Mouse (Mus musculus): ENCODE measurements around the gene Spink8. TPM values are rescaled to one million over a fixed set of nuclear protein-coding genes. Genes with fewer than 3 reads are reported as not detected.

Gene Spink8
- polyA plus RNA-seq, 1 experiment = not detected

DNA sequence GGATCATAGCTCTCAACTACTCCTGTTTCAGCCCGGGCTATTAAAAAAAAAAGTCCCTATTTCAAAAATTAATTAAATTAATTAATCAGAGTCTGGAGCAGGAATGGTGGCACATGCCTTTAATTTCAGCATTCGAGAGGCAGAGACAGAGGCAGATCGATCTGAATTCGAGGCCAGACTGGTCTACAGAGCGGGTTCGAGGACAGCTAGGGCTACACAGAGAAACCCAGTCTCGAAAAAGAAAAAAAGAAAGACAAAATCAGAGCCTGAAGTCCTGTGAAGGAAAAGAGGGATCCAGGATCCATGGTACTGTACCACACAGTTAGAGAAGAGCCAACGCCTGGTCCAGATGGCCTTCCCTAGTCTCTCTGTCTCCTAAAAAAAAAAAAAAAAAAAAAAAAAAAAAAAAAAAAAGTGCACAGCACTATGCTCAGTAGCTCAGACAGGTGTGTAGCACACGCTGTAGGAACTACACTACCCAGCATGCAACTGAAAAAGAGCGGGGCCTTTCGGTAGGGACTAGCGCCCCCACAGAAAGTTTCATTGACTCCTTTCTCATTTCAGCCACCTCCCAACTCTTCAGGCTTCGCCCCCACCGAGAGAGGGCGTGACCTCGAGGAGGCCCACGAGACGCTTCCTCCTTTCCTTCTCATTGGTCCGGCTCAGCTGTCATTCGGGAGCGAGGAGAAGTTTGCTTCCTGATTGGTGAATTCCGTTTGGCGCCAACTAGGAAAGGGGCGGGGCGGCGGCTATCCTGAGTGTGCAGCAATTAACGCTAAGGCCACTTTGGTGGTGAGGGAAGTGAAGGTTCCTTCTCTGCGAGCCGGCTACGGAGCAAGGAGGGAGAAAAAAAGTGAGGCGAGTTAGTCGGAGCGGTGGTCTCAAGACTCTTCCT, 63.0 kb downstream of the Spink8 start, which contains the start of gene Cdc25a:
Cdc25a (plus strand) TSS at position 783 of the 895 bp plus-strand sequence.
- Histone ChIP-seq H3ac (ENCODE audit: control insufficient read depth, insufficient read length) (peak within 1 kb of the TSS; percentile 58), H3K4me2 (ENCODE audit: low read depth) (peak within 1 kb of the TSS; percentile 90), H3K4me3 (peak within 1 kb of the TSS; percentile 85), H3K79me2 (ENCODE audit: control insufficient read depth, insufficient read depth) (peaks cover 35% of the 10 kb centered on the region), H3K36me3 (ENCODE audit: control insufficient read depth, insufficient read depth) (peaks cover 15% of the 10 kb centered on the region), H3K27me3 (ENCODE audit: control insufficient read depth, insufficient read depth, insufficient read length) (no peaks in the 10 kb centered on the region)
- TF ChIP-seq POLR2AphosphoS2 (IDR thresholded peaks at IDR 0.05; ENCODE audit: insufficient read length, low read depth) (no peak), USF1 (IDR thresholded peaks at IDR 0.05; ENCODE audit: low read depth) (peak; percentile 72), E2F4 (IDR thresholded peaks at IDR 0.05; ENCODE audit: insufficient read depth) (peak; percentile 88), POLR2A (IDR thresholded peaks at IDR 0.05; ENCODE audit: insufficient read length, low read depth) (peak; percentile 31)

DNA sequence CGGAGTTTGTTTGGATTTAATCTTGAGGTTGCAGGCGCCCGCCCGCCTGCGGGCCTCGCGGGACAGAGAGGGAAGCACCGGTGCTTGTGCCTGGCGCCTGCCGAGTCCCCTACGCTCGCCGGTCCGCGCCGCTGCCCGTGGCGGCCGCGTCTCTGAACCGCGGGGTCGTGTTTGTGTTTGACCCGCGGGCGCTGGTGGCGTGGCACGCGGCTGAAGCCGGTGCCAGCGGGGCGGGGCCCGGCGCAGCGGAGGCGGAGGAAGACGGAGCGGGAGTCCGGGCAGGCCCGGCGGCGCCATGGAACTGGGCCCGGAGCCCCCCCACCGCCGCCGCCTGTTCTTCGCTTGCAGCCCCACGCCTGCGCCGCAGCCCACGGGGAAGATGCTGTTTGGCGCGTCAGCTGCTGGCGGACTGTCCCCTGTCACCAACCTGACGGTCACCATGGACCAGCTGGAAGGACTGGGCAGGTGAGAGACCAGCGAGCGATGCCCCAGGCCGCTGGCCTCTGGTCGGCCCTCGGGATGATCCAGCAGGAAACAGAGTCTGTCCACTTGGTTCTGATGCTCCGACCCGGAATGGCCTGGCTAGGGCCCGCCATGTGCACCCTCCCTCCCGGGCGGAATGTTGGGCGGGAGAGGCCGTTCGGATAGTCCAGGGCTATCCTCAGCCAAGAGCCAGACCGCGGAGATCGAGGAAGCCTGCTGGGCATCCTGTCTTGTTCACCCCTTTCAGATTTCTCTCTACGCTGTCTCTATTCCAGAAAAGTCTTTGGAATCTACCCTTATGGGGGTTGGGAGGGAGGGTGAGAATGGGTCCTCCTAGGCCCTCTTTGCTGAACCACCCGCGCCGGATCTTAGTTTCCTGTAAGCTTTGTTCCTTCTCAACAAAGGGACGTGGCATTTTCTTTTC, 63.9 kb downstream of the Spink8 start:
- Histone ChIP-seq H3K36me3 (ENCODE audit: control insufficient read depth, insufficient read depth) (peaks cover 23% of the 10 kb centered on the region), H3K4me2 (ENCODE audit: low read depth) (peak overlapping the region; percentile 90), H3K27me3 (ENCODE audit: control insufficient read depth, insufficient read depth, insufficient read length) (no peaks in the 10 kb centered on the region), H3K4me3 (peak overlapping the region; percentile 85), H3ac (ENCODE audit: control insufficient read depth, insufficient read length) (peak overlapping the region; percentile 58), H3K79me2 (ENCODE audit: control insufficient read depth, insufficient read depth) (peaks cover 35% of the 10 kb centered on the region)
- TF ChIP-seq POLR2A (IDR thresholded peaks at IDR 0.05; ENCODE audit: insufficient read length, low read depth) = peak; percentile 54
- TF ChIP-seq SRF (IDR thresholded peaks at IDR 0.05; ENCODE audit: control insufficient read depth, insufficient read length, low read depth) = no peak
- no peak for TF ChIP-seq CEBPB (IDR thresholded peaks at IDR 0.05; ENCODE audit: insufficient read depth, poor library complexity, severe bottlenecking)
- TF ChIP-seq TCF3 (IDR thresholded peaks at IDR 0.05; ENCODE audit: insufficient read length, low read depth) = no peak
- TF ChIP-seq USF1 (IDR thresholded peaks at IDR 0.05; ENCODE audit: low read depth) = no peak
- TF ChIP-seq REST (IDR thresholded peaks at IDR 0.05; ENCODE audit: insufficient read depth, insufficient read length) = no peak
- no peak for TF ChIP-seq TCF12 (IDR thresholded peaks at IDR 0.05; ENCODE audit: insufficient read depth, poor library complexity, severe bottlenecking)
- no peak for TF ChIP-seq MAX (IDR thresholded peaks at IDR 0.05; ENCODE audit: low read depth)
- TF ChIP-seq E2F4 (IDR thresholded peaks at IDR 0.05; ENCODE audit: insufficient read depth) = no peak
- TF ChIP-seq MYOD1 (IDR thresholded peaks at IDR 0.05; ENCODE audit: control insufficient read depth in 1 of 3, insufficient read length in 2 of 3, low read depth in 2 of 3) = peak in 1 of 3 experiments; percentile 40
- peak; percentile 34 for TF ChIP-seq POLR2AphosphoS2 (IDR thresholded peaks at IDR 0.05; ENCODE audit: insufficient read length, low read depth)
- TF ChIP-seq MYOG (IDR thresholded peaks at IDR 0.05; ENCODE audit: control insufficient read depth in 1 of 3, insufficient read depth in 1 of 3, insufficient read length in 2 of 3, low read depth in 2 of 3) = peak in 1 of 3 experiments; percentile 31

Other genes with a start within 250 kb of the Spink8 start
- gene Fbxw15, start 244.0 kb upstream of the Spink8 start, polyA plus RNA-seq (2012; fragmentation: generic; extraction: Trizol) = not detected
- gene Fbxw24, start 186.2 kb upstream of the Spink8 start, polyA plus RNA-seq (2012; fragmentation: generic; extraction: Trizol) = not detected
- not detected for gene Fbxw25, start 147.6 kb upstream of the Spink8 start, polyA plus RNA-seq (2012; fragmentation: generic; extraction: Trizol)
- not detected for gene Fbxw18, start 109.6 kb upstream of the Spink8 start, polyA plus RNA-seq (2012; fragmentation: generic; extraction: Trizol)
- gene Fbxw26, start 66.2 kb upstream of the Spink8 start, polyA plus RNA-seq (2012; fragmentation: generic; extraction: Trizol) = not detected
- gene Fbxw27, start 21.6 kb upstream of the Spink8 start, polyA plus RNA-seq (2012; fragmentation: generic; extraction: Trizol) = not detected
- 32.2 TPM for gene Nme6, start 20.5 kb downstream of the Spink8 start, polyA plus RNA-seq (2012; fragmentation: generic; extraction: Trizol)
- not detected for gene Camp, start 37.3 kb downstream of the Spink8 start, polyA plus RNA-seq (2012; fragmentation: generic; extraction: Trizol)
- 6.1 TPM for gene Cdc25a, start 63.3 kb downstream of the Spink8 start, polyA plus RNA-seq (2012; fragmentation: generic; extraction: Trizol)
- 246 TPM for gene Map4, start 119.2 kb downstream of the Spink8 start, polyA plus RNA-seq (2012; fragmentation: generic; extraction: Trizol)